Mouse (Mus musculus): ENCODE measurements around the gene Sox2.

DNA sequence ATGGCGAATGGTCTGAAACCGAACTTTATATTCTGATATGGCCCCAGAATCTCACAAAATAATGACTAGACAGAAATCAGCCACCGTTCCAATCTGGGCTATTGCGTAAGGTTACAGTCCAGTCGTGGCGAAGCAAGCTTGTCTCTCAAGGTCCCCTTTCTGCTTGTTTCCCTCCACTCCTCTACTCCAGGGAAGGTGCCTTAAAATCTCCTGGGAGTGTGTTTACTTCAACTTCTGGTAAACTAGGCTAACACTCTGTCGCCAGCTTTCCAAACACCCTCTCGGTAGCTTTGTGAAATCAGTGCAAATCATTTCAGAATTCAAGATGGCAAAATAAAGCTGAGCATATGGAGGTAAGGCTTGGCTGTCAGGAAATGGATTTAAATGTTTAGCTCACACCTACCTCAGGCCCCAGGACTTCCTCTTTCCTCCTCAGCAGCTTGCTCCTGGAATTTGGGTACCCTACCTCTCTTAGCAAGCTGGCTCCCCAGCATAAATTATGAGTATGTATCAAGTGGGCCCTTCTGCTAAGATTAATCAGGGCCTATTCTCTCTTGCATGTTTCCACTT lies 8.8 kb downstream of the Sox2 start:
- TF ChIP-seq JUND (IDR thresholded peaks at IDR 0.05; ENCODE audit: low read depth, low read length) (no peak), MYB (IDR thresholded peaks at IDR 0.05; ENCODE audit: low read depth, low read length) (no peak), MEF2A (IDR thresholded peaks at IDR 0.05; ENCODE audit: extremely low read depth, insufficient replicate concordance, low read depth, low read length, poor library complexity, severe bottlenecking) (no peak), KAT2A (conservative IDR thresholded peaks at IDR 0.05; ENCODE audit: low read depth, low read length) (no peak), HCFC1 (IDR thresholded peaks at IDR 0.05; ENCODE audit: low read depth, low read length) (no peak), CTCF (IDR thresholded peaks at IDR 0.05 in 2 of 3, conservative IDR thresholded peaks at IDR 0.05 in 1 of 3; ENCODE audit: control insufficient read depth in 1 of 3, insufficient read depth in 1 of 3, low read depth in 2 of 3, low read length in 3 of 3, poor library complexity in 1 of 3, severe bottlenecking in 1 of 3) (no peak), ZC3H11A (IDR thresholded peaks at IDR 0.05; ENCODE audit: low read depth, low read length) (no peak), MAFK (IDR thresholded peaks at IDR 0.05; ENCODE audit: borderline replicate concordance, low read depth, low read length) (no peak), MAX (IDR thresholded peaks at IDR 0.05; ENCODE audit: low read length) (no peak), NRF1 (IDR thresholded peaks at IDR 0.05; ENCODE audit: insufficient read depth, low read depth, low read length, poor library complexity, severe bottlenecking) (no peak), GABPA (IDR thresholded peaks at IDR 0.05; ENCODE audit: low read depth, low read length) (no peak), POLR2A (IDR thresholded peaks at IDR 0.05; ENCODE audit: control insufficient read depth in 1 of 2, insufficient read depth in 1 of 2, low read depth in 1 of 2, low read length in 2 of 2, poor library complexity in 1 of 2) (no peak)

Measured in MEL (cell line).